ENCODE assay signal across 20 mouse cellular contexts in the genomic region with DNA sequence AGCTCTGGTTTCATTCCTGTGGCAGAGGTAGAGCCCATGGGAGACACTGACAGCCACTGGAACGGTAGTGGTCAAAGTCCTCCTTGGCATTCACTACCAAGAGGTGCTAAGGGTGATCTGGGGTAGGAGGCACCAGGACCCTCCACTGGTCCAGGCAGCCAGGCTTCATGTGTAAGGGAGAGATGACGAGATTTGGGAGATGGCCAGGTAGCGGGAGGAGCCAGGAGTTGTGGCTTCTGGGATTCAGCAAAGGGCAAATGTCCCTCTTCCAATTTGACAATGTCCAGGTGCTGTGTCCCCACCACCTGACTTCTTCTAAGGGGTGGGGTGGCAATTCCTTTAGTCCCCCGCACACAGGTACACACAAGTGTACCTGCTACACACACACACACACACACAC.
DNase-seq lines count a peak whose midpoint lies in the region; ATAC-seq and TF ChIP-seq lines count a peak whose summit lies in the region.
"Had no signal": no experiment of that assay in that cellular context is flagged by ENCODE, and none has a peak within 500 bp of the region (broad histone marks: within the 10 kb centered on the region; RNA-seq: fewer than 3 reads in every experiment).

No protein-coding gene starts in this region.

- peaks cover 58% of the 10 kb centered on the region for H3K4me1 ChIP-seq in heart, embryonic 12.5 days (replicated peaks)
- H3K4me1 ChIP-seq in stomach, embryonic 16.5 days (ENCODE audit: control insufficient read depth, insufficient read depth, low read length): peaks cover 58% of the 10 kb centered on the region
- peaks cover 20% of the 10 kb centered on the region for H3K4me1 ChIP-seq in stomach, postnatal 0 days (replicated peaks; ENCODE audit: control insufficient read depth, insufficient read depth)
- H3K4me1 ChIP-seq in midbrain, embryonic 14.5 days (ENCODE audit: control insufficient read depth, insufficient read depth, low read length): peaks cover 77% of the 10 kb centered on the region

- ATAC-seq in heart, embryonic 12.5 days (ENCODE audit: insufficient number of reproducible peaks, low FRiP score): no peak
- ATAC-seq in stomach, embryonic 16.5 days (ENCODE audit: insufficient read depth, low FRiP score): no peak
- ATAC-seq in stomach, postnatal 0 days (ENCODE audit: low FRiP score, low TSS enrichment): no peak
- ATAC-seq in midbrain, embryonic 14.5 days (ENCODE audit: low FRiP score, low TSS enrichment): no peak
- ATAC-seq: intestine, postnatal 0 days had no signal

- H3K4me3 ChIP-seq in heart, embryonic 12.5 days: no peak overlapping the region
- H3K4me3 ChIP-seq in stomach, embryonic 16.5 days (replicated peaks; ENCODE audit: low read length): no peak overlapping the region
- no peak overlapping the region for H3K4me3 ChIP-seq in stomach, postnatal 0 days (ENCODE audit: low read depth, low read length)
- no peak overlapping the region for H3K4me3 ChIP-seq in midbrain, embryonic 14.5 days (replicated peaks; ENCODE audit: low read depth, low read length)
- H3K4me3 ChIP-seq: heart, embryonic 15.5 days; kidney, embryonic 15.5 days; limb, embryonic 12.5 days; liver, embryonic 13.5 days had no signal

- no peak for TF ChIP-seq CTCF in stomach, postnatal 0 days (IDR thresholded peaks at IDR 0.05; ENCODE audit: low read depth)

- no peaks in the 10 kb centered on the region for H3K36me3 ChIP-seq in heart, embryonic 12.5 days
- no peaks in the 10 kb centered on the region for H3K36me3 ChIP-seq in stomach, embryonic 16.5 days (ENCODE audit: control insufficient read depth, insufficient read depth, low read length)
- H3K36me3 ChIP-seq in stomach, postnatal 0 days (ENCODE audit: control insufficient read depth, insufficient read depth, low read length): no peaks in the 10 kb centered on the region
- H3K36me3 ChIP-seq in midbrain, embryonic 14.5 days (ENCODE audit: control insufficient read depth, insufficient read depth, low read length): no peaks in the 10 kb centered on the region
- H3K36me3 ChIP-seq: heart, embryonic 15.5 days; kidney, embryonic 15.5 days; limb, embryonic 12.5 days; liver, embryonic 13.5 days had no signal

- no peak for DNase-seq in heart, adult 18-20 months
- no peak for DNase-seq in stomach, postnatal 0 days (ENCODE audit: low spot score)
- DNase-seq in midbrain, embryonic 14.5 days: no peak
- DNase-seq in right cerebral cortex, postnatal 10 days (ENCODE audit: low spot score in 2 of 2): no peak
- no peak for DNase-seq in thymus, postnatal 10 days (ENCODE audit: low spot score in 2 of 2)
- DNase-seq: cerebellum, adult 2 months; gastrocnemius, postnatal 10 days; heart, adult 11 months; kidney, postnatal 4 days; liver, embryonic 13.5 days; lung, embryonic 14.5 days; lung, postnatal 4 days; right cerebral cortex, postnatal 14 days; spleen, adult 18-20 months had no signal

- no peak for TF ChIP-seq EP300 in stomach, postnatal 0 days (optimal IDR thresholded peaks at IDR 0.05)

- peak overlapping the region; percentile 14; the same call in 1 of the 2 replicates for H3K9ac ChIP-seq in heart, embryonic 12.5 days
- 0 out of 2 replicates have a peak overlapping the region, but pooled peaks have one; percentile 44 for H3K9ac ChIP-seq in stomach, embryonic 16.5 days (ENCODE audit: low read length)
- H3K9ac ChIP-seq in stomach, postnatal 0 days (ENCODE audit: low read length): no peak overlapping the region
- peak overlapping the region; percentile 26 for H3K9ac ChIP-seq in midbrain, embryonic 14.5 days (replicated peaks; ENCODE audit: low read length)
- H3K9ac ChIP-seq: heart, embryonic 15.5 days; kidney, embryonic 15.5 days; limb, embryonic 12.5 days; liver, embryonic 13.5 days; lung, embryonic 14.5 days had no signal

- H3K27ac ChIP-seq in heart, embryonic 12.5 days (ENCODE audit: poor library complexity, severe bottlenecking): no peak overlapping the region
- H3K27ac ChIP-seq in stomach, embryonic 16.5 days (ENCODE audit: low read length): no peak overlapping the region
- no peak overlapping the region for H3K27ac ChIP-seq in stomach, postnatal 0 days (replicated peaks)
- peak overlapping the region; percentile 60; the same call in 1 of the 2 replicates for H3K27ac ChIP-seq in midbrain, embryonic 14.5 days (replicated peaks; ENCODE audit: low read depth, low read length)
- H3K27ac ChIP-seq: heart, embryonic 15.5 days; kidney, embryonic 15.5 days; limb, embryonic 12.5 days; liver, embryonic 13.5 days had no signal

- no peaks in the 10 kb centered on the region for H3K9me3 ChIP-seq in heart, embryonic 12.5 days (replicated peaks)
- H3K9me3 ChIP-seq in stomach, embryonic 16.5 days (replicated peaks; ENCODE audit: control insufficient read depth, low read length): no peaks in the 10 kb centered on the region
- no peaks in the 10 kb centered on the region for H3K9me3 ChIP-seq in stomach, postnatal 0 days (ENCODE audit: control insufficient read depth, low read length)
- H3K9me3 ChIP-seq in midbrain, embryonic 14.5 days (ENCODE audit: control insufficient read depth, low read length): no peaks in the 10 kb centered on the region
- H3K9me3 ChIP-seq: heart, embryonic 15.5 days; kidney, embryonic 15.5 days; limb, embryonic 12.5 days; liver, embryonic 13.5 days had no signal

- no peak overlapping the region for H3K4me2 ChIP-seq in heart, embryonic 12.5 days
- H3K4me2 ChIP-seq in stomach, embryonic 16.5 days (ENCODE audit: low read depth, low read length): no peak overlapping the region
- no peak overlapping the region for H3K4me2 ChIP-seq in stomach, postnatal 0 days (replicated peaks; ENCODE audit: low read depth)
- no peak overlapping the region for H3K4me2 ChIP-seq in midbrain, embryonic 14.5 days (ENCODE audit: low read length)
- H3K4me2 ChIP-seq: heart, embryonic 15.5 days; kidney, embryonic 15.5 days; limb, embryonic 12.5 days; liver, embryonic 13.5 days; lung, embryonic 14.5 days had no signal

- peaks cover 15% of the 10 kb centered on the region for H3K27me3 ChIP-seq in heart, embryonic 12.5 days (replicated peaks)
- H3K27me3 ChIP-seq in stomach, embryonic 16.5 days (ENCODE audit: control insufficient read depth, insufficient read depth, low read length): no peaks in the 10 kb centered on the region
- no peaks in the 10 kb centered on the region for H3K27me3 ChIP-seq in stomach, postnatal 0 days (ENCODE audit: control insufficient read depth, insufficient read depth, low read length)
- no peaks in the 10 kb centered on the region for H3K27me3 ChIP-seq in midbrain, embryonic 14.5 days (ENCODE audit: control insufficient read depth, insufficient read depth, low read length)

- 78% methylated on average over 4 of the region's 4 CpGs for WGBS in heart, embryonic 12.5 days
- 80% methylated on average over 4 of the region's 4 CpGs for WGBS in stomach, embryonic 16.5 days
- WGBS in stomach, postnatal 0 days: 78% methylated on average over 4 of the region's 4 CpGs
- 82% methylated on average over 4 of the region's 4 CpGs for WGBS in midbrain, embryonic 14.5 days
